Mouse (Mus musculus) heart, adult 18-20 months (tissue): ENCODE measurements around the gene Maml2. TPM values are rescaled to one million over a fixed set of nuclear protein-coding genes. Genes with fewer than 3 reads are reported as not detected.

Source experiments
- DNase-seq, 2 experiments: peaks; one replicate each; pipeline ENCODE4 v3.0.0; 2021 to 2022; ENCODE audit warnings: mixed read lengths in 1 of 2
- total RNA-seq, 2 experiments: library from RNA; stranded (reverse); gene quantifications; 2 replicates each; pipeline ENCODE4 v1.2.3; 2021

Maml2 gene
- total RNA-seq, 2 experiments from 2014 or later: 5.3 to 6.0 TPM

- DNase-seq: no peak
These were observed 195.1 kb downstream of the Maml2 start for GRCm38 (mm10) chr9:13492807-13493206.

DNA sequence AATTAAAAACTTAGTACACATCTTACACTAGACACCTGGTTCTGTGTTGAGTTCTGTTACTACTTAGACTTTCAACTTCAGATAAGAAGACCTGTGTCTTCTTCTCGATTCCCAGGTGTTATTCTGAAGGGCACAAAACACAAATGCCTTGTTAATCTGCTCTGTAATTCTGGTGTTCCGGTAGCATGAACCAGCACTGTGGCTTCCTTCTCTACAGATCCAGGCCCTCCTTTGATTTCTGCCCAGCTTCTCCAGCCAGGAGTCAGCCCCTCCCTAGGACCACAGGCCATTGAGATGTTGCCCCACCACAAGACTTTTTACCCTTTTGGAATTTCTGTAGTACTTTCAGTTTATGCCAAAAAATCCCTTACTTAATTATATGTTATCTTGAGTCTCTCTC, 196.0 kb downstream of the Maml2 start:
- DNase-seq: no peak

GRCm38 (mm10) chr9:13495530-13495929, 197.8 kb downstream of the Maml2 start:
- DNase-seq: no peak

GRCm38 (mm10) chr9:13497016-13497415, 199.3 kb downstream of the Maml2 start:
- DNase-seq: peak in 1 of 2 experiments; percentile 37

GRCm38 (mm10) chr9:13497690-13498333, 200.1 kb downstream of the Maml2 start:
- peak; percentile 19 to 45 for DNase-seq

DNA sequence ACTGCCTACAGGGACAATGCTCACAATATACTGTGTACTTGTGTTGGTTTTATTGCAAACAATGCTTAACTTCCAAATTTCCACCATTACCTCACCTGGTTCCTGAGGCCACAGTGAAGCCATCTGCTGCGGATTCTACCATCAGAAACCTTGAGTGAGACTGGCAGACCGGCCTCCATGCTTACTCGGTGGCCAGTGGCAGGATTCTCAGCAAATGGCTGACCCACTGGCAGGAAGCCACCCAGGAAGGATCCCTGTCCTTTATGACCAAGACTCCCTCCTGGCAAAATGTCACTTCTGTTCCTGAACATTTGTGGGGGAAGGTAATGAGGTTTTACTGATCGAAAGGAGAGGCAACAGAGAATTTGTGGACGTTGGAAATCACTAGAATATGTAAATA, 202.3 kb downstream of the Maml2 start:
- DNase-seq: no peak

- no peak for DNase-seq
These were observed 207.3 kb downstream of the Maml2 start for GRCm38 (mm10) chr9:13505024-13505423.

DNA sequence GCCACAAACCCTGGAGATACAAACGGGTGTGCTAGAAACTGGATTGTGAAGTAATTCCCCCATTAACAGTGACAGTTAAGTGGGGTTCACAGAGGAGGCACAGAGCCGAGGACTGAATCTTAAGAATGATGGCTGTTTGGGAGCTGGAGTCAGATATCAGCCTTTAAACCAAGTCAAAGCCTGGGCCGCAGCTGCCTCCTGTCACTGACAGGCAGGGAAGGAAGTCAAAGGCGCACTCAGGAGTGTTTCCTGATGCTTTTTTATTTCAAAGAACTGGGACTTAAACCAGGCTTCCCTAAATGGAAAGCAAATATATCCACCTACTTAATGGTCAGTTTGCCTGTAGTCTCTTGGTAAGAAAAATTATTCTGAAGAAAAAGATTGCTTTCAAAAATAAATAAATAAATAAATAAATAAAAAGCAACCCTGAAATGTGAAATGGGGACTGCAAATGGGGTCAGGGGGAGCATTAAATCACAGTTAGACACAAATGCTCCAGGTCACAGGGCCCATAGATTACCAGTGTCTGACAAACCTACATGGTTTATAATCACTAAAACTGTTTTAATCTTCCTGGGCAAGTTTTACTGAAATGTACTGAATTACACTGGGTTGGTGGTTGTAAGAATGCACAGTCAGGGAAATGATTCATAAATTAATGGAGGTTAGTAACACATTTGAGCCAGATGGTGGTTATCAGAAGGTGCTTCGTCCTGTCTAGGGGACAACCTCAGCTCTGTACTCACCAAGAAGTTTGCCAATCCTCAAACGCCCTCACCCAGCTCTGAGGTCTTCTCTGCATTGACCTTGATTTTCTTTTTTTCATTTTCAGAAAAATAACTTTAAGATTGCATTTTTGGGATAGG, 209.4 kb downstream of the Maml2 start:
- DNase-seq: peak; percentile 53 to 67

DNA sequence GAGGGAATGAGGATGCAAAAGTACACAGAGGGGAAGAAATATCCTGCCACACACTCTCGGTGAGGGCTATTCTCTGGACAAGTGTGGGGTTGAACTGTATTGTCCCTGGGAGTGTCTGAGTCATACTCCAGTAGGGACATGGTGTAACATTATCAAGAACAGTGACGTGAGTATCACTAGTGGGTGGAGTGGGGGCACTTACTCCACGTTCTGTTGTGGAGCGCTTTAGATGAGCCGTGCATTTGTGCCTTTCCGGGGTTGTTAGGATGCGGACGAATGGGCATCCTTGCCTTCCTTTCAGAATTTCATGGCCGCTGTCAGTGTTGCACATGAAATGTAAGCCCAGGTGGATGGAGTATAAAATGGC, 210.0 kb downstream of the Maml2 start:
- peak in 1 of 2 experiments; percentile 39 for DNase-seq

- DNase-seq: no peak
These were observed 212.0 kb downstream of the Maml2 start for GRCm38 (mm10) chr9:13509751-13510150.

- peak; percentile 79 to 90 for DNase-seq
These were observed 213.0 kb downstream of the Maml2 start for GRCm38 (mm10) chr9:13510621-13511369.

- DNase-seq: peak; percentile 39 to 44
These were observed 215.4 kb downstream of the Maml2 start for GRCm38 (mm10) chr9:13513135-13513534.

GRCm38 (mm10) chr9:13514435-13514834, 216.7 kb downstream of the Maml2 start:
- no peak for DNase-seq

DNA sequence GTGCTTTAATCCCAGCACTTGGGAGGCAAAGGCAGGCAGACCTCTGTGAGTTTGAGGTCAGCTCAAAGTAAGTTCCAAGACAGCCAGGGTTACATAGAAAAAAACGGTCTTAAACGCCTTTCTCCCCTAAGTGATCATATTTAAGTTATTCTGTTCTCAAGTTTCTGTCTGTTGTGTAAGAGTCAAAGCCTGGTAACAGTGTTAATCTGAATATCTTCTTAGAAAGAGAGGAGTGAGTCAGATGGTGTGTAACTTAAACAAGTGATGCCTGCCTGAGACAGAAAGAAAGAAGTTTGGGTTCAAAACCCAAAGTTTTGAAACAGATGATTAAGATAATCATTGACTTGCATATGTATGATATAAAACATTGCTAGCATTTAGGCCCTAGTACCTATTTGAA, 218.2 kb downstream of the Maml2 start:
- DNase-seq: no peak

- DNase-seq: no peak
These were observed 220.3 kb downstream of the Maml2 start for GRCm38 (mm10) chr9:13518031-13518430.

GRCm38 (mm10) chr9:13518441-13518971, 220.7 kb downstream of the Maml2 start:
- DNase-seq: no peak

- no peak for DNase-seq
These were observed 224.5 kb downstream of the Maml2 start for GRCm38 (mm10) chr9:13522061-13522820.

DNA sequence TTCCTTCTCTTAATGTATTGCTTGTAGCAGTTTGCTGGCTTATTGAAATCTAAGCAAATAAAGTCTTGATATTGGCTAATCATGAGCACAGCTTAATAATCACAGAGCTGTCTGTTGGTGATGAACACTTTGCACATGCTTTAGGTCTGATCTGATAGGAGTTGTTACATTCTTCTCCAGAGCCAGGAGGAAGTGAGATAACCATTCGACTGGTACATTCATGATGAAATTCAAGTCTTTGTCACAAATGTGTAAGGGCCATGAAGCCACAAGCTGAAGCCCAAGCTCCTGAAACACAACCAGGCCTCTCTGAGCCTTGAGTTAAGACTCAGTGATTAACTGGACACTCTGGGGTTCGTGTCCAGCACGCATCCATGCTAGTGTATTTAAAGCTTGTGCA, 225.3 kb downstream of the Maml2 start:
- DNase-seq: no peak

GRCm38 (mm10) chr9:13525075-13525474, 227.3 kb downstream of the Maml2 start:
- no peak for DNase-seq

DNA sequence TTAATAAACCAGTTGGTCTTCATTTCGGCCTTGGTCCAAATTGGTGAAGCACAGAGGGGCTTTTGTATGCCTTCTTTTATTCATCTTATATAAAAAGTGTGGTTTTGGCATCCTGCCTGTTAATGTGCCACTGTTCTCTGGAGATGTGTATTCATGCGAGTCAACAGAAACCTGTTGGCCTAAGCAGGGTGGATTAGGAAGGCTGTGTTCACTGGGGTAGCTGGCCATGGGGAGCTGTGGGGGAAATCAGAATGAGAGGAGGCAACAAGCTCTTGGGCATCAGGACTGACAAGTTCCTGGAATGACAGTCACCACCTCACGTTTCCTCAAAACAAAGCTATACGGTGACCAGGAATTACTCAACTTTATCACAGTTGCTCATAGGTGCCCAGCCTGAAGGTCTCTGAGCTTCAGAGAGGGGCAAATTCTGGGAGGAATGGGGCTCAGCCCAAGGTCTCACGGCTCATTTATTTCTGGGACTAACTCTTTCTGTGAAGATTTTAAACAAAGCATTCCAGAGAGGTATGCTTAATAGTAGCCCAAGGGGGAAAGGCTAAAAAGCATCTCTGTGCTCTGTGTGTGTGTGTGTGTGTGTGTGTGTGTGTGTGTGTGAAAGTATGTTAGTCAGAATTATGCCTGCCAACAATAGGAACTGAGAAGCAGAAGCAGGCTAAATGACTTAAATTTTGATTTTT, 228.0 kb downstream of the Maml2 start:
- DNase-seq: no peak

DNA sequence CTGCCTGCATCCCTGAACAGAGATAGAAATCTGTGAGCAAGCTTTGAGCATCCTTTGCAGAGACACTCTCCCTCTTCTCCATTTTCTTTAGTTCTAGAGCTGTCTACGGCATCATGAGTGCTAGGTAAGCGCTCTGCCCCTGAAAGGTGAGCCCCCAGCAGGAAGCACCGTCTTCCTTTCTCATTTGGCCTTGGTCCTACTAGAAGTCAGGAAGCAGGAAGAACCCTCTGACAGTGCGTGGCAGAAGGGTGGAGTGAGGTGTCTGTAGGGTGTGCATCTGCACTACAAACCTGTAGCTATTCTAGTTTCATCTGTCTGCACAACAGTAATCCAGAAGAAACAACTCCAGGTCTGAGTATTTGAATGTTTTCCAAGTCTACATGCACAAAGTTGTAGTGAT, 232.8 kb downstream of the Maml2 start:
- no peak for DNase-seq
